Mouse (Mus musculus) heart, embryonic 12.5 days (tissue): ENCODE measurements around the gene Ifit3. TPM values are rescaled to one million over a fixed set of nuclear protein-coding genes. Genes with fewer than 3 reads are reported as not detected.
"Not testable (repeated sequence)": the region's sequence is repeated elsewhere in the genome, so short reads cannot be mapped to it uniquely, and the experiment has no call there.

Source experiments
- ATAC-seq: fragments of 200-750 bp; cut with Nextera tagmentation; 2 replicates; pipeline ENCODE4 v1.8.0; 2017; ENCODE audit warnings: moderate TSS enrichment, moderate library complexity; ENCODE audit not compliant: insufficient number of reproducible peaks, low FRiP score
- H3K27ac ChIP-seq: fragments of 300-500 bp; sonication (generic); 2 replicates; pipeline ENCODE4 v1.5.1; 2016; ENCODE audit warnings: mild to moderate bottlenecking, moderate library complexity; ENCODE audit not compliant: poor library complexity, severe bottlenecking
- H3K27me3 ChIP-seq: fragments of 300-500 bp; sonication (generic); replicated peaks from 2 replicates; pipeline ENCODE4 v1.6.1; 2016; ENCODE audit warnings: mild to moderate bottlenecking, moderate library complexity
- H3K36me3 ChIP-seq: fragments of 300-500 bp; sonication (generic); 2 replicates; pipeline ENCODE4 v1.6.1; 2016; ENCODE audit warnings: mild to moderate bottlenecking, moderate library complexity
- H3K4me1 ChIP-seq: fragments of 300-500 bp; sonication (generic); replicated peaks from 2 replicates; pipeline ENCODE4 v1.6.1; 2016; ENCODE audit warnings: mild to moderate bottlenecking
- H3K4me2 ChIP-seq: fragments of 300-500 bp; sonication (generic); 2 replicates; pipeline ENCODE4 v1.6.1; 2016; ENCODE audit warnings: mild to moderate bottlenecking, moderate library complexity
- H3K4me3 ChIP-seq: fragments of 300-500 bp; sonication (generic); 2 replicates; pipeline ENCODE4 v1.5.1; 2016; ENCODE audit warnings: mild to moderate bottlenecking
- H3K9ac ChIP-seq: fragments of 300-500 bp; sonication (generic); 2 replicates; pipeline ENCODE4 v1.6.1; 2016; ENCODE audit warnings: mild to moderate bottlenecking, moderate library complexity
- H3K9me3 ChIP-seq: fragments of 300-500 bp; sonication (generic); replicated peaks from 2 replicates; pipeline ENCODE4 v1.6.1; 2016; ENCODE audit warnings: mild to moderate bottlenecking, moderate library complexity
- WGBS: fragments of 180-500 bp; shearing (Covaris S2); methylation state at CpG from one replicate; pipeline ENCODE4 v1.1.7; 2016; 5-methylcytosine and 5-hydroxymethylcytosine counted together
- polyA plus RNA-seq: library from polyadenylated mRNA; unstranded; fragments of >200 nt; fragmentation: Nextera tagmentation; extraction: Ambion mirVana; gene quantifications from 2 replicates; pipeline ENCODE4 v1.2.1, GENCODE M21; 2016

Gene Ifit3
- polyA plus RNA-seq, 1 experiment from 2014 or later = 0.69 TPM

DNA sequence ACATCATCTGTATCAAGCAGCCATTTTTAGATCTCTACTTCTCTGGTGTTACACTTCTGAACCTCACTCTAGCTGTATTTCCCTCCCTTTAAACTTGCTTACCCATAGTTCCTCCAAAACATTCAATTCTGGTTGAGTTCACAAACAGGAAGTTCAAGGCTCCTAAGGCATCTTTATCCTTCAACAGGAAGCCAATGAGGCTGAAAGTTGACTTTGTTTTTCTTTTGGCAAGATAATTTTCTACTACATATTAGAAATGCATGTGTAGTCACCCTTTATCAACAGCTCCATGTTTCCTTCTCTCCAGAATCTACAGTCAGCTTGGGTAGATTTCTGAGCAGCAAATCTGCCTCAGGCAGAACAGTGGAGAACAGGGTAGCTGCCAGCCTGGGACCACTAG is 20.8 kb upstream of the Ifit3 start:
- no peak overlapping the region for H3K4me2 ChIP-seq
- no peaks in the 10 kb centered on the region for H3K9me3 ChIP-seq
- no peak overlapping the region for H3K9ac ChIP-seq
- no peak for ATAC-seq
- no peak overlapping the region for H3K4me3 ChIP-seq
- H3K36me3 ChIP-seq = no peaks in the 10 kb centered on the region
- H3K4me1 ChIP-seq = peaks cover 5% of the 10 kb centered on the region; the same call in 1 of the 2 replicates
- no peaks in the 10 kb centered on the region for H3K27me3 ChIP-seq
- no peak overlapping the region for H3K27ac ChIP-seq

DNA sequence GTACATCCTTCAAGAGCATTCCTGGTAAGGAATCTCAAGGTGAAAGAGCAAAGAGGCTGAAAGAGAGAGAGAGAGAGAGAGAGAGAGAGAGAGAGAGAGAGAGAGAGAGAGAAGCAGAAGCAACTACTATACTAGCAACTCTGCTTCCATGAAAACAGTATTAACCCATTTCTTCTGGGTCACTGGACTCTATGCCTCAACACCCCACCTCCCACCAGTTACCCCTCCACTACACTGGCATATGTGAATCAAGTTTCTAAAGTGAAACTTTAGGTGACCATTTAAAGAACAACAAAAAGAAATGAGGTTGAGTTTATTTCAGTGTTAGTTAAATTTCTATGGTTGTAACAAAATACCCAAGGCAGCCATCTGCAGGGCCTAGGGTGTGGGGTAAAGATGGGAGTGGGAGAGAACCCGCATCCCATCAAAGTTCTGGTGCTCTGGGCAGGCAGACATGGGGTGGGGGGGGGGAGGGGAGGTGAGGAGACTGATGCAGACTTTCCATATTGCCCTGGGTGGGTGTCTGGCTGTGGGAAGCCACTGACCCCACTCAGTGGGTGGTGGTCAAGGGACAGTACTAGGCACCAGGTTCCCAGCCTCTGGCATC is 17.1 kb upstream of the Ifit3 start:
- Histone ChIP-seq H3K4me2 (no peak overlapping the region), H3K36me3 (no peaks in the 10 kb centered on the region), H3K27ac (no peak overlapping the region), H3K9ac (no peak overlapping the region), H3K4me1 (peaks cover 10% of the 10 kb centered on the region), H3K27me3 (no peaks in the 10 kb centered on the region), H3K9me3 (no peaks in the 10 kb centered on the region), H3K4me3 (no peak overlapping the region)
- no peak for ATAC-seq
- WGBS = 85% methylated on average over 1 of the region's 1 CpGs

DNA sequence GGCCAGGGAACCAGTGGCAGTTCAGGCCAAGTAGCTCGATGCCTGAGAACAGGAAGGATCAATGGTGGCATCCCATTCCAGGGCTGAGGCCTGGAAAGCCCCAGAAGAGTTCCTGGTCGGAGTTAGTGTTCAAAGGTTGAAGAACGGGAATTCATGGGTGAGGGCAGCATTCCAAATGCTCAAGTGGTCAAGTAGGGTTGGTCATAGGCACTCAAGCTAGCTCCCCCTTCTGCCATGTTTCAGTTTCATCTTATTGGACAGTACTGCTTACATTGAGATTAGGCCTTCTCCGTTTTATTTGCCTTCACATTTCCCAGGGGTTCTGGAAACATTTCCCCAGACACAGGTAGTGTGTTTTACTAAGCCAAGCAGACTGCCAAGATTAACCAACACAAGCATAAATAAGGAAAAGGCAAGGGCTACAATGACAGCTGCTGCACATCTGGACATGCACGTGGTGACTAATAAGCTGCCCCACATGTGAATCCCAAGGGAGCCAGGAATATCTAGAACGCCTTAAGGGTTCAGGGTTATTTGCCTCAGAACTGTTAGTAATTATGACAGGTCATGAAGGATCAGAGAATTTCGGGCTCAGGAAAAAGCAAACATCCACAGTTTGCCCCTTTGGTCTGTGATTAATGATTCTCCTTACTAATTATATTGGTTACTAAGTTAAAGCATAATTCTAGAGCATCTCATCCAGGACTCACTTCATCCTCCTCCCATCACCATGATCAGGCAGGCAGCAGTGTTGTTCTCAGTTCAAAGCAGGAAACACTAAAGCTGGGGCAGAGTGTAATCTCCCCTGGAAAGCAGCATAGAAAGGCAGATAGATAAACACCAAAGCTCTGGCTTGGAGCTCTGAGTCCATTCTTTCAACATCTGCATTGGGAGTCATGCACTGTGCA is 14.1 kb upstream of the Ifit3 start:
- H3K4me1 ChIP-seq = peaks cover 10% of the 10 kb centered on the region
- H3K4me3 ChIP-seq = no peak overlapping the region
- no peak overlapping the region for H3K4me2 ChIP-seq
- H3K27me3 ChIP-seq = no peaks in the 10 kb centered on the region
- H3K27ac ChIP-seq = no peak overlapping the region
- H3K9ac ChIP-seq = no peak overlapping the region
- 68% methylated on average over 7 of the region's 7 CpGs for WGBS
- ATAC-seq = no peak
- no peaks in the 10 kb centered on the region for H3K9me3 ChIP-seq
- H3K36me3 ChIP-seq = peaks cover 9% of the 10 kb centered on the region; the same call in 1 of the 2 replicates

DNA sequence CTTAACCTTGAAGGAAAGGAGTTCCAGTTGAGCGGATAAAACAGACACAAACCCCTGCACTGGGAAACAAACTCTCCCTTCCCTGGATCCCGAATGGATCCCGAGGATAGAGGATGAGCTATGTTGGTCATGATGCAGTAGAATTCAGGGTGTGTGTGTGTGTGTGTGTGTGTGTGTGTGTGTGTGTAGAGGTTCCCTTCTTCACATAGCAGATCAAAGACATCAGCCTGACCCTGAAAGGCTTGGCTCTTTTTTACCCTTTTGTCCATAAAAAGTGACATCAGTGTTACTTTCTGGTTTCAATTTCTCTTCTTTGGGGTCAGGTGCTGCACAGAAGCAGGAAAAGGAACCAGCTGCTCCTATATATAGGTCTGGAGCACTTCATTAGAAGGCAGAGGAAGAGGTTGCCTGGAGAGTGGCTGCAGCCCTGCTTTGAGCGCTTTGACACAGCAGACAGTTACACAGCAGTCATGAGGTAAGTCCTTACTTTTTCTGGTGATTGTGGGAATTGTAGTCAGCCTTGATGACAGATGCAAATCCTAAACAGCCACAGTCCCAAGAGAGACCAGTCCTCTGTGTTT is 13.3 kb upstream of the Ifit3 start:
- Histone ChIP-seq H3K4me3 (no peak overlapping the region), H3K9me3 (no peaks in the 10 kb centered on the region), H3K27ac (no peak overlapping the region), H3K4me1 (peaks cover 10% of the 10 kb centered on the region), H3K36me3 (peaks cover 9% of the 10 kb centered on the region; the same call in 1 of the 2 replicates), H3K4me2 (no peak overlapping the region), H3K27me3 (no peaks in the 10 kb centered on the region), H3K9ac (no peak overlapping the region)
- no peak for ATAC-seq
- WGBS = 61% methylated on average over 4 of the region's 4 CpGs

DNA sequence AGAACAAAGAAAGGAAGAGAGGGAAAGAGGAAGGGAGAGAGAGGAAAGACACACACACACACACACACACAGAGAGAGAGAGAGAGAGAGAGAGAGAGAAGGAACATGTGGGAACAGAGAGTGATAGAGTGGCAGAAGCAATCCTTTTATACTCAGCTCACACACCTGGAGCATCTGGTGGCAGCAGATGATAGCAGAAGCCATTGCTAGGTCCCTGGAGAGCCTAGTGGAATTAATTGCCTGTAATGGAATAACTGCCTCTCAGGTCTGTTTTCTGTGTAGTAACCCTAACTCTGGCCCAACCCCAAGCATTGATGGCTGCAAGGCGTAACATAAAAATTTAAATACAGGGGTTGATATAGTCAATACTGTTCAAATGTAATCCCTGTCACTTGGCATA is 12.3 kb upstream of the Ifit3 start:
- H3K9me3 ChIP-seq = no peaks in the 10 kb centered on the region
- H3K9ac ChIP-seq = no peak overlapping the region
- H3K4me1 ChIP-seq = peaks cover 10% of the 10 kb centered on the region
- no peaks in the 10 kb centered on the region for H3K27me3 ChIP-seq
- no peak overlapping the region for H3K27ac ChIP-seq
- no peak for ATAC-seq
- H3K4me2 ChIP-seq = no peak overlapping the region
- peaks cover 9% of the 10 kb centered on the region; the same call in 1 of the 2 replicates for H3K36me3 ChIP-seq
- H3K4me3 ChIP-seq = no peak overlapping the region
- WGBS = 93% methylated on average over 1 of the region's 1 CpGs

DNA sequence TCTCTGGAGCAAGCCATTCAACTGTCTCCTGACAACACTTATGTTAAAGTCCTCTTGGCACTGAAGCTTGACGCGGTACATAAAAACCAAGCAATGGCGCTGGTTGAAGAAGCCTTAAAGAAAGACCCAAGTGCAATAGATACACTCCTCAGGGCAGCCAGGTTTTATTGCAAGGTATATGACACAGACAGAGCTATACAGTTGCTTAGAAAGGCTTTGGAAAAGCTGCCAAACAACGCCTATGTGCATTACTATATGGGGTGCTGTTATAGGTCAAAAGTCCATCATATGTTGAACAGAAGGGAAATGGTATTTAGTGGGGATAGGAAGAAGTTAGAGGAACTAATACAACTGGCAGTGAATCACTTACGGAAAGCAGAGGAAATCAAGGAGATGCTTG is 9.7 kb upstream of the Ifit3 start:
- Histone ChIP-seq H3K4me2 (no peak overlapping the region), H3K36me3 (peaks cover 9% of the 10 kb centered on the region; the same call in 1 of the 2 replicates), H3K9ac (no peak overlapping the region), H3K27me3 (no peaks in the 10 kb centered on the region), H3K27ac (no peak overlapping the region), H3K4me1 (peaks cover 10% of the 10 kb centered on the region), H3K4me3 (no peak overlapping the region), H3K9me3 (no peaks in the 10 kb centered on the region)
- WGBS = 89% methylated on average over 5 of the region's 5 CpGs
- no peak for ATAC-seq

DNA sequence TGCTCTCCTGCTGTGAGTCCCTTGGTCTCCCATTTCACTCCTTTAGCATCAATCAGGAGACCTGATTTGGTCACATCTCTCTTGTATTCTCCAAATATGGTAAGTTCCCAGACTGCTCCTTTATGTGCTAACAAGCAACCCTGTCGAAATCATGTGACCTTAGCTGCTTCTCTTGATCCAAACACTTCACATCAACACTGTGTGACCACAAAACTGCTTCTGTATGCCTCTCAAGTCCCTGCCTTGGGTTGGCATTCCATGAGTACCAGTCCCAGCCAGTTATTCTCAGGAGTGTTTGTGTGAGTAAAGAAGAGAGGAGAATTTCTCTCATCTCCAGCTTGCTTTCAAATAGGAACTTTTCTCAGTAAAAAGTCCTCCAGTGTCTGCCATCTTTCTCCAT is 6.2 kb upstream of the Ifit3 start:
- ATAC-seq = no peak
- Histone ChIP-seq H3K4me2 (no peak overlapping the region), H3K36me3 (peaks cover 9% of the 10 kb centered on the region; the same call in 1 of the 2 replicates), H3K27me3 (no peaks in the 10 kb centered on the region), H3K9ac (no peak overlapping the region), H3K4me1 (no peaks in the 10 kb centered on the region), H3K27ac (no peak overlapping the region), H3K4me3 (no peak overlapping the region), H3K9me3 (no peaks in the 10 kb centered on the region)
- 71% methylated on average over 1 of the region's 1 CpGs for WGBS

DNA sequence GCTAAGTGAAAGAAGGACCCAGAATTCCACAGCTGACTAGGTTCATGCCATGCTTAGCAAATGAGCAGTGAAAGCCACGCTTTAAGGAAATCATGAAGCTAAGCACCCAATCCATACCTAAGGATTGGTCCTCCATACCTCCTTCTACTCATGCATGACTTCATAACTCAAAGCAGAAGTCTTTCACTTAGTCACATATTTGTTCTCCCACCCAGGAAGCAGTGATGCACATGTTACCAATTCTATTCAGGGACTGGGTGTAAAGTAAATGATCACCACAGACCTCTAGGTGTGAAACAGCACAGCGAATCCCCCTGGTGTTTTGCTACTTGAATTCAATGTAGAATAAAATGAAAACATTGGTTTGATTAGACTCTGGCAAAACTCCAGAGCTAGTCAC is 635 bp upstream of the Ifit3 start:
- ATAC-seq, H3K36me3 ChIP-seq, H3K4me1 ChIP-seq, H3K9ac ChIP-seq, H3K27me3 ChIP-seq, H3K4me3 ChIP-seq, H3K9me3 ChIP-seq, H3K4me2 ChIP-seq, H3K27ac ChIP-seq: not testable (repeated sequence)
- 84% methylated on average over 2 of the region's 2 CpGs for WGBS

DNA sequence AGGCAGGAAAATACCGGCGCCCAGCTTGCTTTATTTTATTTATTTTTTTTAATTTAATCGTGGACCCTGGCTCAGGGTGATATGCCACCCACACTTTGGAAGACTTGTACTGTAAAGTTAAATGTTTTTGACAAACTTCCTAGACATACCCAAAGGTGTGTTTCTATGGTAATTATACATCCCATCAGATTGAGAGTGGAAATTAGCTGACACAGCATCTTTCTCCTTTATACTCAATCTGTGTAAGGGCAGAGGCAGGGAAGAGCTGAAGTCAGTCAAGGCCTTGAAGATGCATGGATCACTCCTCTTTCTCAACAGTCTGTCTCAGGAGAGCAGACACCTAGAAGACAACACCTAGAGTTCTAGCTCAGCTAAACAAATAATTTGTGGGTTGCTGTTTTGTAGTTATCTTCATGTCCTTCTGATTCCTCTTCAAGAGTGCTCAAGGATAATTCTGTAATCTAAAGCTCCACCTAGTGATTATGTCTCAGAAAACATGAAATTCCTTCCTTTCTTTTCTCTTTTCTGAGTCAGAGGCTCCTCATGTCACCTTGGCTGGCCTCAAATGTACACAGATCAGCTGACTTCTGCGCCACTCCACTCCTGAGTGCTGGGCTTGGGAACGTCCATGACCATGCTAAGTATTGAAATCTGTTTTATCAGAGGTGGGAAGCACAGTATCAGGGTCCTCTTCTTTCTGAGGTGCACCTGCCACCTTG is 2.6 kb downstream of the Ifit3 start:
- H3K4me2 ChIP-seq, H3K27me3 ChIP-seq, H3K9ac ChIP-seq, H3K27ac ChIP-seq, H3K36me3 ChIP-seq, ATAC-seq, H3K4me1 ChIP-seq, H3K4me3 ChIP-seq, H3K9me3 ChIP-seq: not testable (repeated sequence)
- 58% methylated on average over 5 of the region's 5 CpGs for WGBS

DNA sequence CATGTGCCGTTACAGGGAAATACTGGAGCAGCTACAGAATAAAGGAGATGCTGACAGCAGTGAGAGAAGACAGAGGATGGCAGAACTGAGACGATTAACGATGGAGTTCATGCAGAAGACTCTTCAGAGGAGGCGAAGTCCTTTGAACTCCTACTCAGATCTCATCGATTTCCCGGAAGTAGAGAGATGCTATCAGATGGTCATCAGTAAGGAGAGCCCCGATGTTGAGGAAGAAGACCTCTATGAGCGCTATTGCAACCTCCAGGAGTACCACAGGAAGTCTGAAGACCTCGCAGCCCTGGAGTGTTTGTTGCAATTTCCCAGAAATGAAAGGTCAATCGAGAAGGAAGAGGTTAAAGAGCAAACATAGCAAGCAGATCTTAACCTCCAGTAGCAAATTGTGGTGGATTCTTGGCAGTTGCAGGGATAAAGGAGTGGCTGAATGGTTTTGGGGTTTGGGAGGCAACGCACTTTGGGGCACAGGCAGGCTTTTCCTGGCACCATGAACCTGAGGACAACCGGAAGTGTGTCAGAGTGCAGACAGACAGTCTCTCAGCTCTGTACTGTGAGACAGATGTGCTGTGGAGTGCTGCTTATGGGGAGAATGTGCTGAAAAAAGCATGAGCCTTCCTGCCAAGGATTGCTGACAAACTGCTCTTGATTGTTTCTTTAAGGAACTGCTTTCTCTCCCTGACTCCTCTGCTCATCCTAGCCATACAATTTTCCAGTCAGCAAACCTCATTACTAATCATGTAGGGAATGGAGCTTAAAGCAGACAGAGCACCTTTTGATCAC is 4.8 kb downstream of the Ifit3 start:
- not testable (repeated sequence) for H3K27me3 ChIP-seq, H3K4me3 ChIP-seq, H3K4me2 ChIP-seq, ATAC-seq, H3K9me3 ChIP-seq, H3K27ac ChIP-seq, H3K4me1 ChIP-seq, H3K36me3 ChIP-seq, H3K9ac ChIP-seq
- 63% methylated on average over 7 of the region's 12 CpGs for WGBS
